Mouse (Mus musculus) lung, postnatal 14 days (tissue): ENCODE results near the gene Dok7.
A peak's percentile ranks its signal among the peaks of the same experiment; 100 is the strongest.

ENCODE experiments used
- DNase-seq: peaks from one replicate; pipeline ENCODE4 v3.0.0; 2021

Dok7 gene

GRCm38 (mm10) chr5:35129208-35129607 lies 72.6 kb downstream of the Dok7 start:
- DNase-seq: no peak

DNA sequence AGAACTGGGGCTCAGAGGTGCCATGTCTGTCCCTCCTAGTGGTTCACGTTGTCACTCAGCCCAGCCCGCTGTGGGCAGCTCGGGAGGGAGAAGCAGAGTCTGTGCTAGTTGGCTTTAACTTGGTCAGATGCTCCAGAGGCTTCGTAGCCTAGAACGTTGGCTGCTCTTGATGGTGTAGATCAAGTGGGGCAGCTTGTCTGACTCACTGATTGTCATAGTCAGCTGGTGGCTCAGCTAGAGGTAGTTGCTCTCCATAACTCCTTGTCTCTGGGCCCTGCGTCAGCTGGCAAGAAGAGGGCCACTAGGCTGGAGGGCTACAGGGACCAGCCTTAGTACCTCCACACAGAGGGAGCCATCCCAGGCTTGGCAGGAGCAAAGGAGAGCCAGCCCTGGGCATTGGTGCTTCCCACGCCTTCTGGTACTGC lies 73.2 kb downstream of the Dok7 start:
- DNase-seq: no peak

- DNase-seq: no peak
These were observed 74.7 kb downstream of the Dok7 start for GRCm38 (mm10) chr5:35131237-35131636.

DNA sequence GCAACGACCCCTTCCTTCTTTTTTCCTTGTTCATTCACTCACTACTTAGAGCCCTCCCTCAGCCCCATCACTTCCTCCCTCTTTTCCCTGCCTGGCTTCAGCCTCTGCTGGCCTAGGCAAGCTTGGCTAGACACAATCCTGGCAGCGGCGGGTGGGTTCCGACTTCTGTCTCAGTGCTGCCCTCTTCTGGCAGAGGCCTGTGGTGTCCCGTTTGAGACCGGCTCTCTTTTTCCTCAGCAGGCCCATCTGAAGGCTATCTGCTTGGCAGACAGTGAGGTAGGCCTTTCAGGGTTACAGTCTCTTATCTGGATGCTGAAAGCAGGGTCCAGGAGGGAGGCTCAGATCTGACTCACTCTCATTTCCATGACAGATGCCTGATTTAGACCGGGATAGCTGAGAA lies 75.2 kb downstream of the Dok7 start:
- peak; percentile 91 for DNase-seq

DNA sequence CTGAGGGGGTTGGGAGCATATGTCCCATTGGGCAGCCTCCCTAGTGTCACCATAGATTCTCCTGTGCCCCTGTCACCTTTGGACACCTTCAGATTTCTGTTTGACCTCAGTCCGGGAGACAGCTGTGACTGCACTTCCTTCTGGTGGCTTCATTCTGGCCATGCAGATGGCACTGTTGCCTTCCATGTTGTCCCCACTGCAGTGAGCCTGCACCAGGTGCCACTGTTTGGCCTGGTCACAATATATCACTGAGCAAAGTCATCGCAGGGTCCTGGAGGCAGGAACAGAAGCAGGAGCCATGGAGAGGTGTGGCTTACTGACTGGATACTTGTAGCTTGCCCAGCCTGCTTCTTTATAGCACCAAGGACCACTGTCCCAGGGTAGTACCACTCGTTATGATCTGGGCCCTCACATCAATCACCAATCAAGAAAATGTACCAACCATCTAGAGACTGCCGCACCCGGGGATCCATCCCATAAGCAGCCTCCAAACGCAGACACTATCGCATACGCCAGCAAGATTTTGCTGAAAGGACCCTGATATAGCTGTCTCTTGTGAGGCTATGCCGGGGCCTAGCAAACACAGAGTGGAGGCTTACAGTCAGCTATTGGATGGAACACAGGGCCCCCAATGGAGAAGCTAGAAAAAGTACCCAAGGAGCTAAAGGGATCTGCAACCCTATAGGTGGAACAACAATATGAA lies 75.9 kb downstream of the Dok7 start:
- no peak for DNase-seq

DNA sequence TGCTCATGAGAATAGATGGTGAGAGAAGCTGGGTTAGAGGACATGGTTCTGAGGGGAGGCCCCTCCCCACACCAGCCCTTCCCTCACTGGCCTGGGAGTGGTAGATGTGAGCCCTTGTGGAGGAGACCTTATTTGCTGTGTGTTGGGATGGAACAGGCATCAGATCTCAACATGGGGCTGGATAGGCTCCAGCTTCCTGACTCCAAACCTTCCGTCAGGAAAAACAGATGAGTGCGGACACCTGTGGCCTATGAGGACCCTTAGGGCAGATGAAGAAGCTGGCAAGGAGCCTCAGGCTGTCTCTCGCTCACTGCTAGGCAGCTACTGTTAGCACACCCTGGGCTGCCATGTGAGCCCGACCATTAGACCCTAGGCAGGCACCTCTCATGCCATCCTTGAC lies 76.9 kb downstream of the Dok7 start:
- no peak for DNase-seq

DNA sequence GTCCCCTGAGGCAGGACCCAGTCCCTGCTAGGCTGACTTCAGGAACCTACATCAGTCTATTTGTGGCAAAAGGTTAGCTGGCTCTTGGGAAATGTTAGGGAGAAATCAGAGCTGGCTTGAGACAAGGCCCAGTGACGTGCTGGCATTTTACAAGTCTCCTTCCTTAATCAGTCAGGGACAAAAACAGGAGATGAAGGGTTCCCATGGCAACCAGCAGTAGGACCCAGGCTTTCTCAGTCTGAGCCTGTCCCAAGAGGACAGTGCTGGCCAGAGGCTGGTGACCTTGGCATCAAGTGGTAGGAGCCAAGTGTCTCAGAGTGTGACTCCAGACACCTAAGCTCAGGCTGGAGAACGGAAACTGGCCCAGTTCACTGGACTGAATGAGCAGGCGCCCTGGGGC lies 77.7 kb downstream of the Dok7 start:
- DNase-seq: no peak

DNA sequence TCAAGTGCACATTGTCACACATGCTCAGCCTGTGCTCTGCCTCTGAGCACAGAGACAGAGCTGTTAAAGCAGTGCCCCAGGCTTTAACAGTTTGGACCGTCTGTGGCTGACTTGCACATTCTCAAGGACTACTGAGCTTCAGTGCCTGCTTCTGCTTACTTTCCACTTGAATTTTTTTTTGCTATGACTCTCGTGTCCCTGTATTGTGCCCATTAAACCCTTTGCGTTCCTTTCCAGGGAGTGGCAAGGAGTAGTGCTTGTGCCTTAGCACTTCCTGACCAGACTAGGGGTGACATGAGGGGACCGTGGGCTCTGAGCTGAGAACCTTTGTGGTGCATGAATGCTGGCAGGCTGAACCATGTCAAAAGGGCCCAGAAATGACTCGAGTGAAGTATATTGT lies 79.3 kb downstream of the Dok7 start:
- DNase-seq: no peak
